19 mouse cellular contexts compared by ENCODE assay signal in the genomic region with DNA sequence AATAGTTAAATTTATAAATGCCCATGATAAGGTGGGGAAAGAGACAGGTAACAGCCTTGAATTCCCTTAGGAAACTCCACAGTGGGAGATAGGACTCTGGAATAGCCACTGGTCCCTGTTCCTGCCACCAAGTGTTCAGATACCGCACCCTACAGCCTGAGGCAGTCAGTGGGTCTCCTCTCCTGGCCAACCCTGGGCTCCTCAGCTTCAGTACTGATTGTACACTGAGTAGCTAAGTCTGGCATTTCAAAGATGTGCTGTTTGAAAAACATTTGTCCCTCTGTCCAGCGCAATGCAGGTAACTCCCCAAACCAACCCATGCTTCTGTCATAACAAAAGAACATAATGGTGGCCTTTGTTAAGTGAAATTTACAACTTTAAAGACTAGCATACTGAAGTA. TPM values are rescaled to one million over a fixed set of nuclear protein-coding genes. Genes with fewer than 3 reads are reported as not detected.
"Had no signal": no experiment of that assay in that cellular context is flagged by ENCODE, and none has a peak within 500 bp of the region (broad histone marks: within the 10 kb centered on the region; RNA-seq: fewer than 3 reads in every experiment).

No protein-coding gene starts in this region.

- H3K4me3 ChIP-seq: lung, embryonic 15.5 days; megakaryocyte, embryonic 14.5 days; midbrain, embryonic 12.5 days; myocyte; neural tube, embryonic 13.5 days; neural tube, embryonic 15.5 days had no signal

- H3K9ac ChIP-seq: liver, postnatal 0 days; lung, embryonic 15.5 days; midbrain, embryonic 12.5 days; neural tube, embryonic 13.5 days; neural tube, embryonic 15.5 days had no signal

- H3K9me3 ChIP-seq: lung, embryonic 15.5 days; megakaryocyte, embryonic 14.5 days; midbrain, embryonic 12.5 days; neural tube, embryonic 13.5 days; neural tube, embryonic 15.5 days had no signal

- H3K27me3 ChIP-seq: lung, embryonic 15.5 days; midbrain, embryonic 12.5 days; neural tube, embryonic 13.5 days; neural tube, embryonic 15.5 days had no signal

- H3K4me2 ChIP-seq: lung, embryonic 15.5 days; midbrain, embryonic 12.5 days; neural tube, embryonic 13.5 days; neural tube, embryonic 15.5 days had no signal

- H3K27ac ChIP-seq: lung, embryonic 15.5 days; macrophage; midbrain, embryonic 12.5 days; neural tube, embryonic 13.5 days; neural tube, embryonic 15.5 days had no signal

- H3K4me1 ChIP-seq: lung, embryonic 15.5 days; midbrain, embryonic 12.5 days; neural tube, embryonic 13.5 days; neural tube, embryonic 15.5 days had no signal

- H3K36me3 ChIP-seq: lung, embryonic 15.5 days; midbrain, embryonic 12.5 days; neural tube, embryonic 13.5 days; neural tube, embryonic 15.5 days had no signal

- ATAC-seq: liver, postnatal 0 days; midbrain, embryonic 16.5 days had no signal

- DNase-seq: thymus, adult 18-20 months; thymus, postnatal 36 days had no signal

RNA-seq across cellular contexts. Expression of gene Lrrc31, which starts 4.0 kb away (rescaled TPM):
- polyA plus RNA-seq: macrophage; midbrain, embryonic 12.5 days; midbrain, embryonic 14.5 days; myocyte; neural tube, embryonic 11.5 days; neural tube, embryonic 13.5 days; neural tube, embryonic 15.5 days had no signal

RNA-seq across cellular contexts. Expression of gene Lrrc34, which starts 48.0 kb away (rescaled TPM):
- polyA plus RNA-seq: macrophage; myocyte; small intestine, adult 2 months had no signal

RNA-seq across cellular contexts. Expression of gene Samd7, which starts 50.4 kb away (rescaled TPM):
- polyA plus RNA-seq: lung, adult 2 months; lung, embryonic 15.5 days; lung, postnatal 0 days; macrophage; midbrain, embryonic 12.5 days; midbrain, embryonic 14.5 days; myocyte; neural tube, embryonic 11.5 days; neural tube, embryonic 13.5 days; neural tube, embryonic 15.5 days; small intestine, adult 2 months; stomach, embryonic 14.5 days; stomach, embryonic 16.5 days; thymus, postnatal 0 days had no signal

RNA-seq across cellular contexts. Expression of gene Lrriq4, which starts 51.4 kb away (rescaled TPM):
- polyA plus RNA-seq: liver, postnatal 0 days; lung, adult 2 months; lung, embryonic 15.5 days; lung, postnatal 0 days; macrophage; midbrain, embryonic 12.5 days; midbrain, embryonic 14.5 days; midbrain, embryonic 16.5 days; myocyte; neural tube, embryonic 13.5 days; neural tube, embryonic 15.5 days; small intestine, adult 2 months; stomach, embryonic 14.5 days; stomach, embryonic 16.5 days had no signal
